Mouse (Mus musculus): ENCODE results near the gene Pofut2.

DNA sequence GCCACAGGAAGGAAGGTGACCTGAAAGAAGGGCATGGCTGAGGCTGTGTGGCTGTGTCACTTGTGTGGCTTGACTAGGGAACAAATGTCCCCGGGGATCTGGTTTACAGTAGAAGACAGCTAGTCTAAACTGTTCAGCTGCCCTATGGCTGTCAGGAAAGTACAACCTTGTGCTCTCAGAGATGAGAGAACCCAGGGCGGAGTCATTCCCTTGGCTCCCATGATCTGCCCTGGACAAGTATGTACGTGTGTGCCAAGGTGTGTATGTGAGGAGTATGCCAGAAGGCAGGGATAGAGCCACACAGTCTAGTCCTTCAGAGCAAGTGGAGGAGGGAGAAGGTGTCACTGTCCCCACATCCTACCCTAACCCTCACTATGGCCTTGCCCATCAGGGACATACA is 48.4 kb upstream of the Pofut2 start:
- TF ChIP-seq CTCF (IDR thresholded peaks at IDR 0.05) (no peak), EP300 (IDR thresholded peaks at IDR 0.05) (no peak)
